Mouse (Mus musculus) embryonic fibroblast, embryonic 13.5 days (primary cell): Measurements from ENCODE around the gene 1110057P08Rik. TPM values are rescaled to one million over a fixed set of nuclear protein-coding genes. Genes with fewer than 3 reads are reported as not detected.
"Not testable (repeated sequence)": the region's sequence is repeated elsewhere in the genome, so short reads cannot be mapped to it uniquely, and the experiment has no call there.

ENCODE experiments used
- H3K27ac ChIP-seq: 2 replicates; pipeline ENCODE4 v1.5.1; 2012; ENCODE audit warnings: low read length, control low read depth, inconsistent platforms; ENCODE audit not compliant: insufficient read depth
- H3K4me1 ChIP-seq: 2 replicates; pipeline ENCODE4 v1.6.1; 2011; ENCODE audit warnings: low read length; ENCODE audit not compliant: control insufficient read depth, insufficient read depth
- H3K4me3 ChIP-seq: 2 replicates; pipeline ENCODE4 v1.5.1; 2011; ENCODE audit warnings: mild to moderate bottlenecking, control low read depth, low read length; ENCODE audit not compliant: insufficient read depth
- CTCF ChIP-seq: IDR thresholded peaks from 2 replicates; pipeline ENCODE4 v1.5.1; 2011; ENCODE audit warnings: mild to moderate bottlenecking, control low read depth, low read length, moderate library complexity, borderline replicate concordance; ENCODE audit not compliant: insufficient read depth
- POLR2A ChIP-seq: IDR thresholded peaks from 2 replicates; pipeline ENCODE4 v1.6.1; 2011; ENCODE audit warnings: low read depth, mild to moderate bottlenecking, control low read depth, low read length, moderate library complexity
- polyA plus RNA-seq: library from polyadenylated mRNA; stranded (reverse); fragments of >200 nt; gene quantifications from 2 replicates; pipeline ENCODE4 v1.2.4, GENCODE M21; 2011; ENCODE audit warnings: low read depth; ENCODE audit not compliant: missing spikeins, insufficient read length

The 1110057P08Rik gene
- polyA plus RNA-seq: not detected in 2 replicates

DNA sequence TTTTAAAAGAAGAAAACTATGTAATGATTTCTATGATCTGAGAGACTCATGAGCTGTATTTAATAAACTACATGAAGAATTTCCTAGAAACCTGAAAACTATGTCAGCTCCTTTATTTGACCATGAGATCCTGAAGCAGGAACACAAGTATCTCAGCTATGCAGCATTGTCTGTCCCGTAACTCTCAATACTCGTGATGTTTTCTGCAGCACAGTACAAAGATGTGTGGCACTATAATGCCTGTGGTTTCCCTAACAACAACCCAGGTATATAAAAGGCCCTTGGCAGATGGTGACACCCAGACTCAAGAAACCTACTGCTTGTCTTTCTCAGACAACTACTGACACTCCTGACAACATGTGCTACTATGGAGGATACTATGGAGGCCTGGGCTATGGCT, at the start of gene 1110057P08Rik:
Gene 1110057P08Rik (plus strand): TSS at position 301 of the 400 bp plus-strand sequence.
- Histone ChIP-seq H3K27ac (no peak within 1 kb of the TSS), H3K4me3 (no peak within 1 kb of the TSS), H3K4me1 (no peaks in the 10 kb centered on the region)
- TF ChIP-seq CTCF (no peak), POLR2A (no peak)

DNA sequence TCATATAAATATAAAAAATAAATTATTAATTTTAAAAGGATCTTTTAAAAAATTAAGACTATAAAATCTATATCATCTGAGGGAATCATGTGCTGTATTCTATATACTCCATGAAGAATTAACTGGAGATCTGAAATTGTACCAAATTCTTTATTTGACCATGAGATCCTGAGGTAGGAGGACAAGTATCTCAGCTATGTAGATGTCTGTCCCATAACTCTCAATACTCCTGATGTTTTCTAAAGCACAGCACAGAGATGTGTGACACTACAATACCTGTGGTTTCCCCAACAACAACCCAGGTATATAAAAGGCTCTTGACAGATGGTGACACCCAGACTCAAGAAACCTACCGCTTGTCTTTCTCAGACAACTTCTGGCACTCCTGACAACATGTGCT, 34.0 kb upstream of the 1110057P08Rik start, which contains the start of gene Gm6358:
Gene Gm6358 (plus strand): TSS at position 301 of the 400 bp plus-strand sequence.
- H3K27ac ChIP-seq: no peak within 1 kb of the TSS
- no peak within 1 kb of the TSS for H3K4me3 ChIP-seq
- H3K4me1 ChIP-seq: no peaks in the 10 kb centered on the region
- no peak for TF ChIP-seq POLR2A
- no peak for TF ChIP-seq CTCF

DNA sequence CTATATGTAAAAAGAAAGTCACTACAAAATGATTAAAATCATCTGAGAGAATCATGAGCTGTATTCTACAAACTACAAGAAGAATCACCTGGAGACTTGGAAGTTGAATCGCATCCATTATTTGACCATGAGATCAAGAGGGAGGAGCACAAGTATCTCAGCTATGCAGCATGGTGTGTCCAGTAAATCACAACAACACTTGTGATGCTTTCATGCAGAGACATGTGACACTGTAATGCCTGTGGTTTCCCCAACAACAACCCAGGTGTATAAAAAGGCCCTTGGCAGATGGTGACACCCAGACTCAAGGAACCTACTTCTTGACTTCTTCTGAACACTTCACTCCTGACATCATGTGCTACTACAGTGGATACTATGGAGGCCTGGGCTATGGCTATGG, 23.7 kb upstream of the 1110057P08Rik start, which contains the start of gene Gm10061:
Gene Gm10061 (plus strand): TSS at position 301 of the 400 bp plus-strand sequence.
- no peak within 1 kb of the TSS for H3K27ac ChIP-seq
- TF ChIP-seq POLR2A: no peak
- no peak for TF ChIP-seq CTCF
- no peaks in the 10 kb centered on the region for H3K4me1 ChIP-seq
- H3K4me3 ChIP-seq: no peak within 1 kb of the TSS

DNA sequence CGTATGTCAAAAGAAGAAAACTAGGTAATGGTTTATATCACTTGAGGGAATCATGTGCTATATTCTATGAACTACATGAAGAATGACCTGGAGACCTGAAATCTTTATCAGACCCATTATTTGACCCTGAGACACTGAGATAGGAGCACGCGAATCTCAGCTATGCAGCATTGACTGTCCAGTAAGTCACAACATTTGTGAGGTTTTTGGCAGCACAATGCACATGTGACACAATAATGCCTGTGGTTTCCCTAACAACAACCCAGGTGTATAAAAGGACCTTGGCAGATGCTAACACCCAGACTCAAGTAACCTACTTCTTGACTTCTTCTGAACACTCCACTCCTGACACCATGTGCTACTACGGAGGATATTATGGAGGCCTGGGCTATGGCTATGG, 16.9 kb upstream of the 1110057P08Rik start, which contains the start of gene Gm9789:
Gene Gm9789 (plus strand): TSS at position 301 of the 400 bp plus-strand sequence.
- TF ChIP-seq POLR2A (no peak), CTCF (no peak)
- Histone ChIP-seq H3K4me3 (no peak within 1 kb of the TSS), H3K4me1 (no peaks in the 10 kb centered on the region), H3K27ac (no peak within 1 kb of the TSS)

DNA sequence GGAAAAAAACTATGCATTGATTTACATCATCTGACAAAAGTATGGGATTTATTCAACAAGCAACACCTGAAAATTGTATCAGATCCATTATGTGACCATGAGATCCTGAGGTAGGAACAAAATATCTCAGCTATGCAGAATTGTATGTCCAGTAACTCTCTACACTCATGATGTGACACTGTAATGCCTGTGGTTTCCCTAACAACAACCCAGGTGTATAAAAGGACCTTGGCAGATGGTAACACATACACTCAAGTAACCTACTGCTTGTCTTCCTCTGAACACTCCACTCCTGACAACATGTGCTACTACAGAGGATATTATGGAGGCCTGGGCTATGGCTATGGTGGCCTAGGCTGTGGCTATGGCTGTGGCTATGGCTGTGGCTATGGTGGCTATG, 5.3 kb upstream of the 1110057P08Rik start, which contains the start of gene Gm7735:
Gene Gm7735 (plus strand): TSS at position 301 of the 400 bp plus-strand sequence.
- not testable (repeated sequence) for H3K4me1 ChIP-seq, H3K4me3 ChIP-seq, H3K27ac ChIP-seq

DNA sequence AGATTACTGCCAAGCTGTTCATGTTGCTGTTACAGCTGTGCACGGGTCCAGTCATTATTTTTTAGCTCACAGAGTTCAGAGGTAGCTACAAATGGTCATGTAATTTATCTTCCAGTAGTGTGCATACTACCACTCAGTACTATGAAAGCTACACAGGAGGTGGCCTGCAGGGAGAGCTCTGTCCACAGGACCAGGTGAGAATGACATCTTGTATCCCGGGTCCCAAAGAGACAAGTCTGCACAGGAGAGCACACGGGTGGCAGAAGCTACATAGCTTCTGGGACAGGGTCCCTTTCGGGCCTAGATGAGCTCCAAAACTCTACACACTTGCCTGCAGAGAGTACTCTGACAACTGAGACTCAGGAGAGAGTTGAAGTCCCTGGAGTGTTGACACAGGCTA, 14.1 kb downstream of the 1110057P08Rik start:
- Histone ChIP-seq H3K27ac (no peak overlapping the region), H3K4me1 (no peaks in the 10 kb centered on the region), H3K4me3 (no peak overlapping the region)
- TF ChIP-seq POLR2A (no peak), CTCF (no peak)

DNA sequence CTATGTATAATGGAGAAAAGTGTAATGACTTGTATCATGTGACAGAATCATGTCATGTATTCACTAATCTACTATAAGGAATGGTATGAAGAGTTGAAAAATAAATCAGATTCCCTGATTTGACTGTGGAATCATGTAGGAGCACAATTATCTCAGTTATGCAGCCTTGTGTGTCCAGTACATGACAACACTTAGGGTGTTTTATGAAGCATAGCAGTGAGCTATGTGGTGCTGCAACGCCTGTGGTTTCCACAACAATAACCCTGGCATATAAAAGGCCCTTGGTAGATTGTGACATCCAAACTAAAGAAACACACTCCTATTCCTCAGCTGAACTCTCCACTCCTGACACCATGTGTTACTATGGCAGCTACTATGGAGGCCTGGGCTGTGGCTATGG, 31.0 kb downstream of the 1110057P08Rik start, which contains the start of gene Krtap20-2:
Gene Krtap20-2 (plus strand): TSS at position 301 of the 400 bp plus-strand sequence.
- no peaks in the 10 kb centered on the region for H3K4me1 ChIP-seq
- TF ChIP-seq POLR2A: no peak
- no peak for TF ChIP-seq CTCF
- H3K27ac ChIP-seq: no peak within 1 kb of the TSS
- no peak within 1 kb of the TSS for H3K4me3 ChIP-seq

Other genes with a start within 250 kb of the 1110057P08Rik start
- not detected in 2 replicates for gene Krtap19-9b, start 242.5 kb upstream of the 1110057P08Rik start, polyA plus RNA-seq
- gene Krtap16-3, start 211.9 kb upstream of the 1110057P08Rik start, polyA plus RNA-seq: not detected in 2 replicates
- not detected in 2 replicates for gene Krtap22-2, start 164.0 kb upstream of the 1110057P08Rik start, polyA plus RNA-seq
- gene Gm10229, start 159.5 kb upstream of the 1110057P08Rik start, polyA plus RNA-seq: not detected in 2 replicates
- not detected in 2 replicates for gene Krtap6-1, start 143.0 kb upstream of the 1110057P08Rik start, polyA plus RNA-seq
- gene Gm10228, start 133.3 kb upstream of the 1110057P08Rik start, polyA plus RNA-seq: not detected in 2 replicates
- not detected in 2 replicates for gene Krtap6-5, start 126.9 kb upstream of the 1110057P08Rik start, polyA plus RNA-seq
- not detected in 2 replicates for gene 1110025L11Rik, start 110.7 kb upstream of the 1110057P08Rik start, polyA plus RNA-seq
- gene Krtap6-3, start 90.7 kb upstream of the 1110057P08Rik start, polyA plus RNA-seq: not detected in 2 replicates
- gene Gm6358, start 33.9 kb upstream of the 1110057P08Rik start, polyA plus RNA-seq: not detected in 2 replicates
- not detected in 2 replicates for gene Gm10061, start 23.6 kb upstream of the 1110057P08Rik start, polyA plus RNA-seq
- gene Gm9789, start 16.8 kb upstream of the 1110057P08Rik start, polyA plus RNA-seq: not detected in 2 replicates
- not detected in 2 replicates for gene Gm7735, start 5.2 kb upstream of the 1110057P08Rik start, polyA plus RNA-seq
- gene Krtap20-2, start 31.1 kb downstream of the 1110057P08Rik start, polyA plus RNA-seq: not detected in 2 replicates
- gene Krtap21-1, start 229.1 kb downstream of the 1110057P08Rik start, polyA plus RNA-seq: not detected in 2 replicates
- not detected in 2 replicates for gene Krtap6-2, start 245.4 kb downstream of the 1110057P08Rik start, polyA plus RNA-seq